Mouse (Mus musculus) thymus, postnatal 25 days (tissue): ENCODE data around the gene Myadml2.
A peak's percentile ranks its signal among the peaks of the same experiment; 100 is the strongest.
"Not testable (repeated sequence)": the region's sequence is repeated elsewhere in the genome, so short reads cannot be mapped to it uniquely, and the experiment has no call there.

Source experiments
- DNase-seq: peaks from one replicate; pipeline ENCODE4 v3.0.0; 2022

Myadml2 gene

GRCm38 (mm10) chr11:120648001-120648476 lies at the start of gene Myadml2:
Myadml2 (minus strand) TSS chr11:120648158.
- peak; percentile 52 for DNase-seq

- no peak for DNase-seq
These were observed 49.8 kb upstream of the Myadml2 start for GRCm38 (mm10) chr11:120697741-120698140.

GRCm38 (mm10) chr11:120696568-120696967 lies 48.6 kb upstream of the Myadml2 start:
- DNase-seq, result no peak

GRCm38 (mm10) chr11:120695641-120696040 lies 47.7 kb upstream of the Myadml2 start:
- DNase-seq, result no peak

- DNase-seq, result no peak
These were observed 47.2 kb upstream of the Myadml2 start for GRCm38 (mm10) chr11:120695184-120695583.

- no peak for DNase-seq
These were observed 45.5 kb upstream of the Myadml2 start for GRCm38 (mm10) chr11:120693461-120693860.

GRCm38 (mm10) chr11:120692471-120693011 lies 44.6 kb upstream of the Myadml2 start:
- no peak for DNase-seq

- no peak for DNase-seq
These were observed 41.4 kb upstream of the Myadml2 start for GRCm38 (mm10) chr11:120689365-120689764.

GRCm38 (mm10) chr11:120686650-120687272 lies 38.8 kb upstream of the Myadml2 start:
- DNase-seq, result no peak

GRCm38 (mm10) chr11:120684660-120685059 lies 36.7 kb upstream of the Myadml2 start:
- DNase-seq, result no peak

GRCm38 (mm10) chr11:120684086-120684485 lies 36.1 kb upstream of the Myadml2 start:
- no peak for DNase-seq

GRCm38 (mm10) chr11:120683536-120683935 lies 35.6 kb upstream of the Myadml2 start:
- no peak for DNase-seq

GRCm38 (mm10) chr11:120682683-120683082 lies 34.7 kb upstream of the Myadml2 start:
- DNase-seq, result no peak

- DNase-seq, result peak; percentile 17
These were observed 32.0 kb upstream of the Myadml2 start for GRCm38 (mm10) chr11:120679909-120680308.

GRCm38 (mm10) chr11:120676951-120677350 lies 29.0 kb upstream of the Myadml2 start:
- DNase-seq, result no peak

GRCm38 (mm10) chr11:120675875-120676274 lies 27.9 kb upstream of the Myadml2 start:
- not testable (repeated sequence) for DNase-seq

- DNase-seq, result no peak
These were observed 25.7 kb upstream of the Myadml2 start for GRCm38 (mm10) chr11:120673594-120674122.

- peak; percentile 98 for DNase-seq
These were observed 25.0 kb upstream of the Myadml2 start, which contains the start of gene Aspscr1 for GRCm38 (mm10) chr11:120672687-120673593. Aspscr1 (plus strand) TSS chr11:120672973.

- no peak for DNase-seq
These were observed 18.7 kb upstream of the Myadml2 start for GRCm38 (mm10) chr11:120666617-120667016.

- no peak for DNase-seq
These were observed 17.4 kb upstream of the Myadml2 start for GRCm38 (mm10) chr11:120665406-120665805.

GRCm38 (mm10) chr11:120663714-120664113 lies 15.8 kb upstream of the Myadml2 start:
- DNase-seq, result no peak

GRCm38 (mm10) chr11:120662759-120663158 lies 14.8 kb upstream of the Myadml2 start:
- no peak for DNase-seq

GRCm38 (mm10) chr11:120661076-120661460 lies 13.1 kb upstream of the Myadml2 start, which contains the start of gene Notum:
Notum (minus strand) TSS chr11:120661175.
- DNase-seq, result no peak
